Mouse (Mus musculus) cerebellum, adult 2 months (tissue): ENCODE measurements around the gene Depdc5. TPM values are rescaled to one million over a fixed set of nuclear protein-coding genes. Genes with fewer than 3 reads are reported as not detected.

ENCODE experiments used
- DNase-seq, 2 experiments: peaks; one replicate each; pipeline ENCODE4 v3.0.0; 2021
- H3K27ac ChIP-seq: fragments of 200-500 bp; 2 replicates; pipeline ENCODE4 v1.5.1; 2012; ENCODE audit warnings: low read length, control low read depth, inconsistent platforms; ENCODE audit not compliant: insufficient read depth
- H3K27me3 ChIP-seq: fragments of 200-500 bp; 2 replicates; pipeline ENCODE4 v1.6.1; 2012; ENCODE audit warnings: inconsistent platforms, mild to moderate bottlenecking, low read length, moderate library complexity; ENCODE audit not compliant: control insufficient read depth, insufficient read depth
- H3K4me1 ChIP-seq: fragments of 200-500 bp; 2 replicates; pipeline ENCODE4 v1.6.1; 2011; ENCODE audit warnings: low read length; ENCODE audit not compliant: control insufficient read depth, insufficient read depth
- H3K4me3 ChIP-seq: fragments of 200-500 bp; replicated peaks from 2 replicates; pipeline ENCODE3; 2011; ENCODE audit warnings: mild to moderate bottlenecking, low read depth, low read length, control low read depth; ENCODE audit not compliant: insufficient read depth
- CTCF ChIP-seq: fragments of 200-500 bp; IDR thresholded peaks from 2 replicates; pipeline ENCODE4 v1.5.1; 2011; ENCODE audit warnings: low read depth, mild to moderate bottlenecking, control low read depth, low read length, moderate library complexity, borderline replicate concordance; ENCODE audit not compliant: insufficient read depth
- POLR2A ChIP-seq: fragments of 200-500 bp; IDR thresholded peaks from 2 replicates; pipeline ENCODE4 v1.6.1; 2011; ENCODE audit warnings: low read length, control low read depth, borderline replicate concordance; ENCODE audit not compliant: insufficient read depth
- WGBS: fragments of 180-500 bp; shearing (Covaris S2); methylation state at CpG from one replicate; pipeline ENCODE4 v1.1.7; 2018; 5-methylcytosine and 5-hydroxymethylcytosine counted together
- polyA plus RNA-seq: library from polyadenylated mRNA; depleted of rRNA; stranded (reverse); fragments of >200 nt; gene quantifications from 2 replicates; pipeline ENCODE4 v1.2.3, GENCODE M21; 2012

The Depdc5 gene
- polyA plus RNA-seq, 1 experiment, result 45.8 TPM

DNA sequence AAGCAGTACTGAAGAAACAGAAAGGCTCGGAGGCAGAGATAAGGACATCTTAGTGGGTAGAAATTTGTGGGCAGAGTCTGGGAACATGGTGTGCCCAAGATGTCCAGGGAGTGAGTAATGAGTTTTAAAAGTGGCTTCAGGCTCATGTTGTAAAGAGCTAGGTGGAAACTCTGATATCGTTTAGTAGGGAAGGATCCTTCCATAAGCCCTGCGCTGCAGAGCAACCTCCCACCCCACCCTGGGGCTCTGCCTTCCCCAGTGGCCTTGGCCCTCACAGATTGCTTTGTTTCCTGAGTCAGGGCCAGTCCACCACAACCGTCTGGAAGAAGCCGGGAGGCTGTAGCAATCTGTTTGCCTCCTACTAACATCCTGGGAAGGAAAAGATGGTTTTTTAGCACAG is 152.1 kb downstream of the Depdc5 start:
- 58% methylated on average over 5 of the region's 5 CpGs for WGBS
- H3K4me1 ChIP-seq, result peaks cover 16% of the 10 kb centered on the region
- no peaks in the 10 kb centered on the region for H3K27me3 ChIP-seq
- TF ChIP-seq POLR2A (no peak), CTCF (no peak)
- H3K27ac ChIP-seq, result no peak overlapping the region
- no peak for DNase-seq
- no peak overlapping the region for H3K4me3 ChIP-seq

GRCm38 (mm10) chr5:33018189-33018560 is 154.7 kb downstream of the Depdc5 start:
- no peak for DNase-seq

DNA sequence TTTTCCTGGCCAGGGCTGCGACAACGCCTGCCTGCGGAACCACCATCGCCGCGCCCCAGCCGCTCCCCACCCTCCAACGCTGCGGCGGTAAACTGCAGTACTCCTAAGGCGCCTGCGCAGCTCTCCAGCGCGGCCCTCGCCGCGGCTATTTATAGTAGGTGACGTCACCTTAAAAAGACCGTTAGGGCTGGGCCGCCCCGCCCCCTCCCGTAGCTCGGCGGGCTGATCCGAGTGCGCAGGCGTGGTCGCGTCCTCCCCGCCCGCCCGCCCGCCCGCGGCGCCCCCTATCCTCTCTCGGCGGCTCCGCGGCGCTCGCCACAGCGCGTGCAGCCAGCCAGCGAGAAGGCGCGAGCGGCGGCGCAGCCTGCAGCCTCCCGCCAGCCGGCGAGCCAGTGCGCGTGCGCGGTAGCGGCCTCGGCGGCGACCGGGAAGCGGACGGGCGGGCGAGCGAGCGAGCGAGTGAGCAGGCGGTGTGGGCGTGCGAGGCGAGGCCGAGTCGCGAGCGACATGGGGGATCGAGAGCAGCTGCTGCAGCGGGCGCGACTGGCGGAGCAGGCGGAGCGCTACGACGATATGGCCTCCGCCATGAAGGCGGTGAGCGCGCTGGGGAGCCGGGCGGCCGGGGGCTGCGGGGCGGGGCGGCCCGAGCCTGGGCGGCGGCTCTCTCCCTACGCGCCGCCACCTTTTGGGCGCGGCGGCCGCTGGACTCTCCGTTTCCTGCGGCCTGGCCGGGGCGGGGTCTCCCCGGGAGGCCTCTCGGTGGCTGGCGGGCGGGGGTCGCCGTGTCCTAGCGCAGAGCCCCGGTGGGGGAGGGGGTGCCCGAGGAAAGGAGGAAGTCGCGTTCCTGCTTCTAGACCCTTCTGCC is 155.3 kb downstream of the Depdc5 start, which contains the start of gene Ywhah:
Gene Ywhah (plus strand): TSS at position 256 of the 865 bp plus-strand sequence.
- WGBS, result under 1% methylated on average over 120 of the region's 121 CpGs
- Histone ChIP-seq H3K4me1 (peaks cover 9% of the 10 kb centered on the region; the same call in 1 of the 2 replicates), H3K4me3 (peak within 1 kb of the TSS; percentile 99), H3K27ac (peak within 1 kb of the TSS; percentile 99), H3K27me3 (no peaks in the 10 kb centered on the region)
- DNase-seq, result peak; percentile 98
- peak; percentile 96 for TF ChIP-seq POLR2A
- TF ChIP-seq CTCF, result no peak; the same call in 1 of the 2 replicates

More at GRCm38 (mm10) chr5:33018189-33018560, 154.7 kb downstream of the Depdc5 start:
- no peak for TF ChIP-seq CTCF
- TF ChIP-seq POLR2A, result no peak
- 2% methylated on average over 15 of the region's 15 CpGs for WGBS
- Histone ChIP-seq H3K27ac (peak overlapping the region; percentile 99), H3K4me3 (peak overlapping the region; percentile 70), H3K27me3 (no peaks in the 10 kb centered on the region), H3K4me1 (peaks cover 7% of the 10 kb centered on the region; the same call in 1 of the 2 replicates)

DNA sequence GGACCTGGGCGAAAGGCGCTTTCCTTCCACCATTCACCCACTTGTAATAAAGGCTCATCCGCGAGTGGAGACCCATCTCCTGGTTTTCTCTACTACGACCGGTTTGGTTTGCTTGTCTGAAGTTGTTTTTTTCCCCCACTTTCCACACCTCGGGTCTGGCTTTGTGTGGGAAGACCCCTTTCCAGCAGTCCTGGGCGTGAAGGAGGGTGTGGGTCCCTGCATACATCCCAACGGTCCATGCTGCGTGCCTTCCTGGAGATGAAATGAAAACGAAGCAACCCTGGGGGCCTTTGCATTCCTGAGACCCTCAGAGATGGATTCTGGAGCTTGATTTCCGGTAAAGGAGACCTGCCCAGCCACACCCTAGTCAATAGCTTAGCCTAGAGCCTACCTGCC is 155.9 kb downstream of the Depdc5 start:
- no peaks in the 10 kb centered on the region for H3K27me3 ChIP-seq
- peak overlapping the region; percentile 92 for H3K27ac ChIP-seq
- under 1% methylated on average over 12 of the region's 12 CpGs for WGBS
- no peak for DNase-seq
- peak overlapping the region; percentile 99 for H3K4me3 ChIP-seq
- H3K4me1 ChIP-seq, result peaks cover 12% of the 10 kb centered on the region; the same call in 1 of the 2 replicates
- TF ChIP-seq POLR2A (no peak), CTCF (no peak)

DNA sequence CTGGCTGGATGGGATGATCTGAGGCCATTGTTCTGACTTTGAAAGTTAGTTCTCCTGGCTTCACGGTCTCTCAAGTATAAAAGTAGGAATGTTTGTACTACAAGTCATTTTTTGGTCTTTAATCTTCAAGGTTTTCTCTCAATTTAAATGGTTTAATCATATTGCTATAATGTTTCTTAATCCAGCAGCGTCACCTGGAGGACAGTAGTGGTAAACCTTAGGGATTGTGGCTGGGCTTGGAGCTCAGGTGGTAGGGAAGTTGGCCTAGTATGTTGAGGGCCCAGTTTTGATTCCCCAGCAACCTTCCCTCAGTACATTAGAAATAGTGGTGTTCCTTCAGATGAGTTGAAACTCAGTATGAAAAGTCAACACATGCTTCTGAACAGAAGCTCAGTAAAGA is 158.1 kb downstream of the Depdc5 start:
- peak; percentile 42 for DNase-seq
- Histone ChIP-seq H3K4me3 (no peak overlapping the region), H3K27ac (no peak overlapping the region), H3K27me3 (no peaks in the 10 kb centered on the region), H3K4me1 (peaks cover 12% of the 10 kb centered on the region; the same call in 1 of the 2 replicates)
- TF ChIP-seq CTCF (peak; percentile 64; the same call in 1 of the 2 replicates), POLR2A (no peak)
- 63% methylated on average over 2 of the region's 2 CpGs for WGBS

GRCm38 (mm10) chr5:33023337-33023736 is 159.8 kb downstream of the Depdc5 start:
- Histone ChIP-seq H3K4me1 (peaks cover 12% of the 10 kb centered on the region; the same call in 1 of the 2 replicates), H3K27ac (no peak overlapping the region), H3K27me3 (no peaks in the 10 kb centered on the region), H3K4me3 (no peak overlapping the region)
- no peak for TF ChIP-seq POLR2A
- TF ChIP-seq CTCF, result no peak
- WGBS, result 81% methylated on average over 4 of the region's 4 CpGs
- DNase-seq, result no peak

- no peak for DNase-seq
- Histone ChIP-seq H3K27me3 (no peaks in the 10 kb centered on the region), H3K27ac (no peak overlapping the region), H3K4me3 (no peak overlapping the region), H3K4me1 (peaks cover 12% of the 10 kb centered on the region; the same call in 1 of the 2 replicates)
- WGBS, result 78% methylated on average over 5 of the region's 5 CpGs
- no peak for TF ChIP-seq CTCF
- TF ChIP-seq POLR2A, result no peak
Observed at GRCm38 (mm10) chr5:33024474-33024873, 161.0 kb downstream of the Depdc5 start.
